8 mouse cellular contexts compared by ENCODE assay signal in the genomic region with DNA sequence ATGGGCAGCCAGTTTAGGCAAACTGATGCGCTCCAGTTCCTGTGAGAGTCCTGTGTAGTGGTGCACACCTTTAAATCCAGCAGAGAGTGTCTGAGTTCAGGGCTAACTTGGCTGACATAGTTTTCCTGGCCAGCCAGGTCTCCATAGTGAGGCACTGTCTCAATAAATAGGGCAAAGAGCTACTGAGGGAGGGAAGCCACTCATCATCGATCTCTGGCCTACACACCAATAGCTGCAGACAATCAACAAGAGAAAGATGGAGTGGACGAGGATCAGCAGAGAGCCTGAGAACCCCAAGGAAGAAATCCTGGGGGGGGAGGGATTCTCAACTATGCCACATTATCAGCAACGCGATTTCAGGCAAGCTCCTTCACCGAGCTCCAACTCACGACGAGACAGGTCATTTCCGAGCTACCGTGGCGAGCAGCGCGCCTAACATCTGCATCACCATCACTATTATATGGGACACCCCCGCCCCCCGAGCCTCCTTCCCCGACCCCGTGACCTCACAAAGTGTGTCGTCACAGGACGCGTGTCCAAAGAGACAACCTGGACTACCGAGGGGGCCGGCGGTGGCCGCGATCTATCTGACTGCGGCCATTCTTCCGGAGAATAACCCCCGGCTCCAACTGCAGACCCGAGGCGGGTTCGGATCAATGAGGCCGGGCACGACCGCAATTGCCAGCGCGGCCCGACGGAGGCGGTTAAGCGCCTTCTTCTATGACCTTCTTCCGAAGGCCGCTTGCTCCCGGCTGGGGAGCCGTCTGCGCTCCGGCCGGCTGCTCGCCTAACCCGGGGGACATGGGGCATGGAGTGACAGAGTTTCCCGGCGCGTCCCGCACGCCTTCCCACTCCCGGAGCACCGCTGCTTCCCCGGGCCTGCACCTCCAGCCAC. TPM values are rescaled to one million over a fixed set of nuclear protein-coding genes. Genes with fewer than 3 reads are reported as not detected.
DNase-seq lines count a peak whose midpoint lies in the region; ATAC-seq and TF ChIP-seq lines count a peak whose summit lies in the region.

No protein-coding gene starts in this region.

- ATAC-seq in common myeloid progenitor, adult 5-6 weeks (replicated peaks; ENCODE audit: low read depth, poor library complexity, severe bottlenecking) = peak; percentile 30
- peak; percentile 53 for ATAC-seq in kidney, postnatal 0 days (replicated peaks; ENCODE audit: low FRiP score, low read depth)
- ATAC-seq in lung, embryonic 15.5 days (ENCODE audit: borderline replicate concordance, extremely low read depth, low FRiP score, low TSS enrichment) = no peak; the same call in 1 of the 2 replicates

- H3K9ac ChIP-seq in kidney, postnatal 0 days (ENCODE audit: low read depth, low read length) = peak overlapping the region; percentile 90
- peak overlapping the region; percentile 88 for H3K9ac ChIP-seq in lung, embryonic 15.5 days

- DNase-seq in cerebellum, adult 11-12 months = peak; percentile 40
- no peak for DNase-seq in cerebellum, adult 11 months
- peak; percentile 16 to 19 for DNase-seq in CD8-positive naive resting alpha-beta T cell, adult 2 months (ENCODE audit: low read depth in 2 of 2, low spot score in 2 of 2)
- DNase-seq in heart, embryonic 10.5 days (ENCODE audit: low spot score) = peak; percentile 83
- DNase-seq in kidney, postnatal 0 days (ENCODE audit: low spot score) = peak; percentile 25
- peak; percentile 66 for DNase-seq in retina, postnatal 1 day

- H3K9me3 ChIP-seq in heart, embryonic 10.5 days = no peaks in the 10 kb centered on the region
- no peaks in the 10 kb centered on the region for H3K9me3 ChIP-seq in kidney, postnatal 0 days (replicated peaks; ENCODE audit: low read length)
- no peaks in the 10 kb centered on the region for H3K9me3 ChIP-seq in lung, embryonic 15.5 days

- H3K27ac ChIP-seq in heart, embryonic 10.5 days = peak overlapping the region; percentile 95
- H3K27ac ChIP-seq in kidney, postnatal 0 days = peak overlapping the region; percentile 95
- H3K27ac ChIP-seq in lung, embryonic 15.5 days = peak overlapping the region; percentile 85

- no peaks in the 10 kb centered on the region for H3K27me3 ChIP-seq in heart, embryonic 10.5 days (ENCODE audit: insufficient read depth, poor library complexity, severe bottlenecking)
- H3K27me3 ChIP-seq in kidney, postnatal 0 days (ENCODE audit: insufficient read depth, low read length) = no peaks in the 10 kb centered on the region
- no peaks in the 10 kb centered on the region for H3K27me3 ChIP-seq in lung, embryonic 15.5 days

- peak overlapping the region; percentile 81 for H3K4me2 ChIP-seq in kidney, postnatal 0 days (ENCODE audit: low read length)
- peak overlapping the region; percentile 83 for H3K4me2 ChIP-seq in lung, embryonic 15.5 days

- TF ChIP-seq CTCF in kidney, postnatal 0 days (IDR thresholded peaks at IDR 0.05; ENCODE audit: low read depth) = no peak

- H3K4me3 ChIP-seq in heart, embryonic 10.5 days = peak overlapping the region; percentile 90
- H3K4me3 ChIP-seq in kidney, postnatal 0 days (replicated peaks; ENCODE audit: low read depth, low read length) = peak overlapping the region; percentile 89
- peak overlapping the region; percentile 92 for H3K4me3 ChIP-seq in lung, embryonic 15.5 days

- H3K36me3 ChIP-seq in heart, embryonic 10.5 days = peaks cover 8% of the 10 kb centered on the region
- no peaks in the 10 kb centered on the region for H3K36me3 ChIP-seq in kidney, postnatal 0 days (ENCODE audit: insufficient read depth, low read length)
- H3K36me3 ChIP-seq in lung, embryonic 15.5 days = no peaks in the 10 kb centered on the region

- WGBS in heart, embryonic 10.5 days = 3% methylated on average over 57 of the region's 57 CpGs
- WGBS in kidney, postnatal 0 days = 3% methylated on average over 53 of the region's 57 CpGs
- WGBS in lung, embryonic 15.5 days = 3% methylated on average over 57 of the region's 57 CpGs

- H3K4me1 ChIP-seq in heart, embryonic 10.5 days = peaks cover 20% of the 10 kb centered on the region
- peaks cover 9% of the 10 kb centered on the region; the same call in 1 of the 2 replicates for H3K4me1 ChIP-seq in kidney, postnatal 0 days (replicated peaks; ENCODE audit: insufficient read depth, low read length)
- H3K4me1 ChIP-seq in lung, embryonic 15.5 days = peaks cover 15% of the 10 kb centered on the region

RNA-seq across cellular contexts. Expression of a gene that starts 0.9 kb away (rescaled TPM):
- total RNA-seq in common myeloid progenitor, adult 5-6 weeks (2017) = 118 and 161 TPM in 2 replicates
- polyA plus RNA-seq in heart, embryonic 10.5 days (2016; fragmentation: Nextera tagmentation; extraction: Ambion mirVana) = 532 and 637 TPM in 2 replicates
- polyA plus RNA-seq in kidney, postnatal 0 days (2015; fragmentation: Nextera tagmentation; extraction: Ambion mirVana) = 796 and 875 TPM in 2 replicates
- 517 and 528 TPM in 2 replicates for polyA plus RNA-seq in lung, embryonic 15.5 days (2015; fragmentation: Nextera tagmentation; extraction: Ambion mirVana)

RNA-seq across cellular contexts. Expression of a gene that starts 37.3 kb away (rescaled TPM):
- total RNA-seq in common myeloid progenitor, adult 5-6 weeks (2017) = 1.2 TPM in 1 of 2 replicates, not detected in the other
- 6.4 and 7.3 TPM in 2 replicates for polyA plus RNA-seq in heart, embryonic 10.5 days (2016; fragmentation: Nextera tagmentation; extraction: Ambion mirVana)
- 34.0 and 39.4 TPM in 2 replicates for polyA plus RNA-seq in kidney, postnatal 0 days (2015; fragmentation: Nextera tagmentation; extraction: Ambion mirVana)
- polyA plus RNA-seq in lung, embryonic 15.5 days (2015; fragmentation: Nextera tagmentation; extraction: Ambion mirVana) = 61.2 and 61.4 TPM in 2 replicates

RNA-seq across cellular contexts. Expression of a gene that starts 54.7 kb away (rescaled TPM):
- total RNA-seq in common myeloid progenitor, adult 5-6 weeks (2017) = not detected in 2 replicates
- not detected in 2 replicates for polyA plus RNA-seq in heart, embryonic 10.5 days (2016; fragmentation: Nextera tagmentation; extraction: Ambion mirVana)
- 0.12 TPM in 1 of 2 replicates, not detected in the other for polyA plus RNA-seq in kidney, postnatal 0 days (2015; fragmentation: Nextera tagmentation; extraction: Ambion mirVana)
- polyA plus RNA-seq in lung, embryonic 15.5 days (2015; fragmentation: Nextera tagmentation; extraction: Ambion mirVana) = not detected in 2 replicates
